Mouse (Mus musculus): ENCODE data around the gene Bag6. TPM values are rescaled to one million over a fixed set of nuclear protein-coding genes. Genes with fewer than 3 reads are reported as not detected.

Bag6 gene
- polyA plus RNA-seq, 1 experiment from 2014 or later, result 84.0 TPM

GRCm38 (mm10) chr17:35153931-35154330 is 19.0 kb downstream of the Bag6 start:
- Histone ChIP-seq H3K36me3 (peaks cover 98% of the 10 kb centered on the region), H3K27me3 (no peaks in the 10 kb centered on the region), H3K4me1 (no peaks in the 10 kb centered on the region; the same call in 1 of the 2 replicates), H3K9ac (replicated peaks) (no peak overlapping the region), H3K4me2 (replicated peaks) (no peak overlapping the region), H3K27ac (replicated peaks) (no peak overlapping the region), H3K4me3 (no peak overlapping the region), H3K9me3 (no peaks in the 10 kb centered on the region)
- 81% methylated on average over 4 of the region's 4 CpGs for WGBS
- no peak for ATAC-seq (ENCODE audit: low FRiP score, low read depth)

- Histone ChIP-seq H3K9me3 (no peaks in the 10 kb centered on the region), H3K4me2 (replicated peaks) (no peak overlapping the region), H3K36me3 (peaks cover 98% of the 10 kb centered on the region), H3K27ac (replicated peaks) (no peak overlapping the region), H3K27me3 (no peaks in the 10 kb centered on the region), H3K9ac (replicated peaks) (no peak overlapping the region), H3K4me3 (no peak overlapping the region), H3K4me1 (no peaks in the 10 kb centered on the region; the same call in 1 of the 2 replicates)
- no peak for ATAC-seq (ENCODE audit: low FRiP score, low read depth)
- WGBS, result 81% methylated on average over 7 of the region's 7 CpGs
These were observed 19.6 kb downstream of the Bag6 start for GRCm38 (mm10) chr17:35154616-35155015.

GRCm38 (mm10) chr17:35155451-35155850 is 20.5 kb downstream of the Bag6 start:
- no peak overlapping the region for H3K4me2 ChIP-seq (replicated peaks)
- no peak overlapping the region for H3K4me3 ChIP-seq
- peak overlapping the region; percentile 34; the same call in 1 of the 2 replicates for H3K9ac ChIP-seq (replicated peaks)
- no peaks in the 10 kb centered on the region; the same call in 1 of the 2 replicates for H3K4me1 ChIP-seq
- H3K36me3 ChIP-seq, result peaks cover 98% of the 10 kb centered on the region
- 93% methylated on average over 12 of the region's 12 CpGs for WGBS
- no peaks in the 10 kb centered on the region for H3K27me3 ChIP-seq
- H3K27ac ChIP-seq (replicated peaks), result no peak overlapping the region
- H3K9me3 ChIP-seq, result no peaks in the 10 kb centered on the region
- no peak for ATAC-seq (ENCODE audit: low FRiP score, low read depth)

GRCm38 (mm10) chr17:35156461-35157200 is 21.7 kb downstream of the Bag6 start:
- peaks cover 100% of the 10 kb centered on the region for H3K36me3 ChIP-seq
- H3K4me2 ChIP-seq (replicated peaks), result no peak overlapping the region
- no peaks in the 10 kb centered on the region for H3K9me3 ChIP-seq
- H3K27me3 ChIP-seq, result no peaks in the 10 kb centered on the region
- H3K27ac ChIP-seq (replicated peaks), result no peak overlapping the region
- H3K4me3 ChIP-seq, result no peak overlapping the region
- H3K9ac ChIP-seq (replicated peaks), result no peak overlapping the region
- WGBS, result 93% methylated on average over 33 of the region's 33 CpGs
- ATAC-seq (ENCODE audit: low FRiP score, low read depth), result no peak
- H3K4me1 ChIP-seq, result peaks cover under 1% of the 10 kb centered on the region; the same call in 1 of the 2 replicates

- 95% methylated on average over 8 of the region's 8 CpGs for WGBS
- H3K4me3 ChIP-seq, result no peak overlapping the region
- no peak overlapping the region for H3K27ac ChIP-seq (replicated peaks)
- H3K27me3 ChIP-seq, result no peaks in the 10 kb centered on the region
- peaks cover 100% of the 10 kb centered on the region for H3K36me3 ChIP-seq
- H3K4me1 ChIP-seq, result peaks cover 6% of the 10 kb centered on the region
- no peak overlapping the region for H3K4me2 ChIP-seq (replicated peaks)
- no peaks in the 10 kb centered on the region for H3K9me3 ChIP-seq
- no peak overlapping the region for H3K9ac ChIP-seq (replicated peaks)
- no peak for ATAC-seq (ENCODE audit: low FRiP score, low read depth)
These were observed 22.3 kb downstream of the Bag6 start for GRCm38 (mm10) chr17:35157254-35157653.

- ATAC-seq (ENCODE audit: low FRiP score, low read depth), result no peak
These were observed 22.7 kb downstream of the Bag6 start for GRCm38 (mm10) chr17:35157661-35158175.

GRCm38 (mm10) chr17:35158850-35159593 is 24.0 kb downstream of the Bag6 start:
- no peak overlapping the region for H3K27ac ChIP-seq (replicated peaks)
- no peak for ATAC-seq (ENCODE audit: low FRiP score, low read depth)
- H3K27me3 ChIP-seq, result no peaks in the 10 kb centered on the region
- no peak overlapping the region for H3K4me2 ChIP-seq (replicated peaks)
- no peaks in the 10 kb centered on the region for H3K9me3 ChIP-seq
- no peak overlapping the region for H3K9ac ChIP-seq (replicated peaks)
- H3K4me1 ChIP-seq, result peaks cover 18% of the 10 kb centered on the region
- 92% methylated on average over 16 of the region's 16 CpGs for WGBS
- no peak overlapping the region for H3K4me3 ChIP-seq
- H3K36me3 ChIP-seq, result peaks cover 82% of the 10 kb centered on the region

More at GRCm38 (mm10) chr17:35157661-35158175, 22.7 kb downstream of the Bag6 start:
- H3K36me3 ChIP-seq, result peaks cover 95% of the 10 kb centered on the region
- 91% methylated on average over 8 of the region's 8 CpGs for WGBS
- no peak overlapping the region for H3K4me2 ChIP-seq (replicated peaks)
- H3K9me3 ChIP-seq, result no peaks in the 10 kb centered on the region
- no peak overlapping the region for H3K4me3 ChIP-seq
- no peaks in the 10 kb centered on the region for H3K27me3 ChIP-seq
- H3K4me1 ChIP-seq, result peaks cover 11% of the 10 kb centered on the region
- H3K27ac ChIP-seq (replicated peaks), result no peak overlapping the region
- no peak overlapping the region for H3K9ac ChIP-seq (replicated peaks)

GRCm38 (mm10) chr17:35159638-35160037 is 24.7 kb downstream of the Bag6 start:
- Histone ChIP-seq H3K4me3 (no peak overlapping the region), H3K27me3 (no peaks in the 10 kb centered on the region), H3K36me3 (peaks cover 76% of the 10 kb centered on the region), H3K4me1 (peaks cover 18% of the 10 kb centered on the region), H3K27ac (replicated peaks) (no peak overlapping the region), H3K4me2 (replicated peaks) (no peak overlapping the region), H3K9ac (replicated peaks) (no peak overlapping the region), H3K9me3 (no peaks in the 10 kb centered on the region)
- WGBS, result 91% methylated on average over 7 of the region's 7 CpGs
- no peak for ATAC-seq (ENCODE audit: low FRiP score, low read depth)

- WGBS, result 89% methylated on average over 11 of the region's 11 CpGs
- ATAC-seq (ENCODE audit: low FRiP score, low read depth), result no peak
- H3K9ac ChIP-seq (replicated peaks), result no peak overlapping the region
- H3K27ac ChIP-seq (replicated peaks), result no peak overlapping the region
- peak overlapping the region; percentile 99; the same call in 1 of the 2 replicates for H3K4me3 ChIP-seq
- no peak overlapping the region for H3K4me2 ChIP-seq (replicated peaks)
- peaks cover 58% of the 10 kb centered on the region for H3K36me3 ChIP-seq
- H3K9me3 ChIP-seq, result no peaks in the 10 kb centered on the region
- no peaks in the 10 kb centered on the region for H3K27me3 ChIP-seq
- peaks cover 26% of the 10 kb centered on the region for H3K4me1 ChIP-seq
These were observed 26.4 kb downstream of the Bag6 start for GRCm38 (mm10) chr17:35161421-35161820.

- Histone ChIP-seq H3K27me3 (no peaks in the 10 kb centered on the region), H3K27ac (replicated peaks) (no peak overlapping the region), H3K9me3 (no peaks in the 10 kb centered on the region), H3K4me3 (peak overlapping the region; percentile 99), H3K9ac (replicated peaks) (peak overlapping the region; percentile 100), H3K36me3 (peaks cover 51% of the 10 kb centered on the region), H3K4me1 (peaks cover 29% of the 10 kb centered on the region), H3K4me2 (replicated peaks) (peak overlapping the region; percentile 77)
- ATAC-seq (ENCODE audit: low FRiP score, low read depth), result no peak
- 79% methylated on average over 14 of the region's 14 CpGs for WGBS
These were observed 27.1 kb downstream of the Bag6 start for GRCm38 (mm10) chr17:35162121-35162520.

GRCm38 (mm10) chr17:35162730-35163129 is 27.8 kb downstream of the Bag6 start:
- Histone ChIP-seq H3K4me2 (replicated peaks) (peak overlapping the region; percentile 77), H3K36me3 (peaks cover 45% of the 10 kb centered on the region), H3K4me1 (peaks cover 29% of the 10 kb centered on the region), H3K27me3 (no peaks in the 10 kb centered on the region), H3K4me3 (peak overlapping the region; percentile 99), H3K9me3 (no peaks in the 10 kb centered on the region), H3K27ac (replicated peaks) (peak overlapping the region; percentile 16; the same call in 1 of the 2 replicates), H3K9ac (replicated peaks) (peak overlapping the region; percentile 100)
- ATAC-seq (ENCODE audit: low FRiP score, low read depth), result no peak
- 57% methylated on average over 12 of the region's 12 CpGs for WGBS

Data from midbrain, embryonic 12.5 days (tissue).